Mouse (Mus musculus) kidney, adult 2 months (tissue): Measurements from ENCODE around the gene Tmem37.

Source experiments
- CTCF ChIP-seq: fragments of 200-500 bp; conservative IDR thresholded peaks from 2 replicates; pipeline ENCODE4 v1.5.1; 2011; ENCODE audit warnings: low read depth, mild to moderate bottlenecking, control low read depth, low read length, moderate library complexity, mixed read lengths; ENCODE audit not compliant: insufficient read depth, insufficient read length
- POLR2A ChIP-seq: fragments of 200-500 bp; IDR thresholded peaks from one replicate; pipeline ENCODE4 v1.6.1; 2011; ENCODE audit warnings: low read depth, low read length, control low read depth

GRCm38 (mm10) chr1:120086644-120087043 is 12.8 kb upstream of the Tmem37 start:
- TF ChIP-seq POLR2A (no peak), CTCF (no peak)
